Mouse (Mus musculus) cerebellum, adult 9-10 months (tissue): Measurements from ENCODE around the gene Sema3d.

Experiments
- DNase-seq: peaks from one replicate; pipeline ENCODE4 v3.0.0; 2022

Gene Sema3d

GRCm38 (mm10) chr5:12499791-12500504 lies 116.8 kb downstream of the Sema3d start:
- DNase-seq: no peak

GRCm38 (mm10) chr5:12512471-12512870 lies 129.3 kb downstream of the Sema3d start:
- DNase-seq: no peak

GRCm38 (mm10) chr5:12515283-12515682 lies 132.1 kb downstream of the Sema3d start:
- DNase-seq: no peak

- no peak for DNase-seq
These were observed 142.1 kb downstream of the Sema3d start for GRCm38 (mm10) chr5:12525235-12525767.

GRCm38 (mm10) chr5:12528596-12528995 lies 145.4 kb downstream of the Sema3d start:
- no peak for DNase-seq

GRCm38 (mm10) chr5:12529771-12530170 lies 146.6 kb downstream of the Sema3d start:
- DNase-seq: no peak

GRCm38 (mm10) chr5:12541268-12541667 lies 158.1 kb downstream of the Sema3d start:
- peak; percentile 9 for DNase-seq

- DNase-seq: no peak
These were observed 166.0 kb downstream of the Sema3d start for GRCm38 (mm10) chr5:12549046-12549669.

- no peak for DNase-seq
These were observed 172.2 kb downstream of the Sema3d start for GRCm38 (mm10) chr5:12555401-12555800.

- DNase-seq: no peak
These were observed 174.7 kb downstream of the Sema3d start for GRCm38 (mm10) chr5:12557889-12558288.

GRCm38 (mm10) chr5:12561740-12562139 lies 178.6 kb downstream of the Sema3d start:
- no peak for DNase-seq

GRCm38 (mm10) chr5:12562204-12562603 lies 179.0 kb downstream of the Sema3d start:
- peak; percentile 64 for DNase-seq

GRCm38 (mm10) chr5:12563132-12563531 lies 179.9 kb downstream of the Sema3d start:
- DNase-seq: no peak

GRCm38 (mm10) chr5:12564602-12565220 lies 181.5 kb downstream of the Sema3d start:
- no peak for DNase-seq

- DNase-seq: no peak
These were observed 183.4 kb downstream of the Sema3d start for GRCm38 (mm10) chr5:12566568-12566967.

GRCm38 (mm10) chr5:12574551-12574950 lies 191.4 kb downstream of the Sema3d start:
- DNase-seq: no peak

- no peak for DNase-seq
These were observed 192.1 kb downstream of the Sema3d start for GRCm38 (mm10) chr5:12575262-12575661.

GRCm38 (mm10) chr5:12579752-12580151 lies 196.6 kb downstream of the Sema3d start:
- no peak for DNase-seq

GRCm38 (mm10) chr5:12582540-12582939 lies 199.4 kb downstream of the Sema3d start:
- DNase-seq: no peak

GRCm38 (mm10) chr5:12583293-12583834 lies 200.2 kb downstream of the Sema3d start:
- DNase-seq: no peak

GRCm38 (mm10) chr5:12584886-12585285 lies 201.7 kb downstream of the Sema3d start:
- no peak for DNase-seq

- no peak for DNase-seq
These were observed 251.2 kb downstream of the Sema3d start for GRCm38 (mm10) chr5:12634227-12634980.
